Mouse (Mus musculus) Patski (cell line): ENCODE measurements at regions not wholly inside any gene's neighbourhood (a gene's known extent, or its start where the extent isn't known, plus 50 kb on each side); places are given as distances from the start of the nearest gene placed in this dataset.

Source experiments
- ATAC-seq: fragments of 100-300 bp; one replicate; pipeline ENCODE4 v1.8.0; 2021
- CTCF ChIA-PET: fragments of 350-600 bp; sonication (Branson Sonifier 250); formaldehyde crosslinking; loops from one replicate; lab custom pipeline; 2022; ENCODE audit warnings: inconsistent platforms; lab: Charles Lee
- POLR2A ChIA-PET: fragments of 350-600 bp; sonication (Branson Sonifier 250); formaldehyde crosslinking; loops from one replicate; lab custom pipeline; 2022; ENCODE audit warnings: antibody characterized with exemption, inconsistent platforms; lab: Charles Lee
- DNase-seq: peaks from one replicate; pipeline ENCODE4 v3.0.0-alpha.2; 2011; ENCODE audit warnings: low read depth, low spot score
- H3K27me3 ChIP-seq: fragments of 371-371 bp; one replicate; pipeline ENCODE4 v1.5.1; 2021
- CTCF ChIP-seq: fragments of 100-300 bp; IDR thresholded peaks from one replicate; pipeline ENCODE4 v1.5.1; 2021
- in situ Hi-C: fragments of 300-500 bp; cut with MboI; formaldehyde crosslinking; loops from 3 replicates; pipeline ENCODE4 v1.11.1; 2018; ENCODE audit warnings: low pct_unique_long_range_greater_than_20kb, mixed read lengths

- no peak for ATAC-seq
- no peak for DNase-seq
- CTCF ChIA-PET = no interaction called here
- POLR2A ChIA-PET = no interaction called here
- no peak for TF ChIP-seq CTCF
- peaks cover 68% of the 10 kb centered on the region for H3K27me3 ChIP-seq
- in situ Hi-C loops = no loop called here
Measured at GRCm38 (mm10) chr11:82668026-82668425, 96.1 kb downstream of the Cct6b start.

GRCm38 (mm10) chr11:82664076-82664475, 100.0 kb downstream of the Cct6b start:
- peaks cover 64% of the 10 kb centered on the region for H3K27me3 ChIP-seq
- in situ Hi-C loops = no loop called here
- CTCF ChIA-PET = no interaction called here
- POLR2A ChIA-PET = no interaction called here
- TF ChIP-seq CTCF = no peak
- ATAC-seq (no peak), DNase-seq (no peak)

DNA sequence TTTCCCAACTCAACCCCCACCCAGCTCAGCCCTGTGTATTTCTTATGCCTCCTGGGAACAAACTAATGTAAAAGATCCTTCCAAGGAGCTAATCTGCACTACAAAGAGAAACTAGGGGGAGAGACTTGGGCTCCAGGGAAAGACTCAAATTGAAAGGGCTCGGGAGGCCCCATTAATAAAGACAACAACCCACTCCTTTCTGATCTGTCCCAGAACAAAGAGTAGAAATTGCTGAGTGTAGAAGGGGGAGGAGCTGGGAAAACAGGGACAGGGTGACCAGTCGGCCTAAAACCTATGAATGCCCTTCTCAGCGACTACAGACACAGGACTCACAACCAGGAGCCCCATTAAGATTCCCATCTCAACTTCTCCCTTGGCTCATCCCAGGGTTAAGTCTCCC, 102.0 kb downstream of the Cct6b start:
- ChIA-PET POLR2A (no interaction called here), CTCF (no interaction called here)
- in situ Hi-C loops = no loop called here
- no peak for TF ChIP-seq CTCF
- DNase-seq = no peak
- peaks cover 49% of the 10 kb centered on the region for H3K27me3 ChIP-seq
- ATAC-seq = no peak

DNA sequence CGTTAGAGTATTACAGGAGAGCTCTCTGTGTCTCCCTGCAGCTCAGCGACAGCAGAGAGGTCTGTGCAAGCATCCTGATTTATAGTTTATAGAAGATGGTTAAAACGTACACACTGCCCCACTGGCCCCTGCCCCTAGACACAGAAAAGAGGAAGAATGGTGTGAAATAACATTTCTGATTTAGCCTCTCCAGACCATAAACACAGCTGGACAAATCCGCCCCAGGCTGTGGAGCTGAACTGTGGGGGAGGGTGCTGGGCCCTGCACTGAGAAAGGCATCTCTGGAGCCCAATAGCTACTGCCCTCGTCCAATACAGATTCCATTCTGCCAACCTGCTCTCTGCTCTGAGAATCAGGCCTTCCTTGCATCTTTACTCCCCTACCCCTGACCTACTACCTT, 112.4 kb downstream of the Cct6b start:
- CTCF ChIA-PET = no interaction called here
- TF ChIP-seq CTCF = no peak

GRCm38 (mm10) chr11:82638513-82638912, 125.6 kb downstream of the Cct6b start:
- in situ Hi-C loops = loop anchor here (25.0 kb wide), 1 partner anchor 549 kb away; the partner anchor contains the start of genes Slfn3 and Slfn4
- ATAC-seq (no peak), DNase-seq (no peak)
- ChIA-PET CTCF (interaction anchor here (1.3 kb wide), 1 partner anchor 11 kb away, joined by 3 read pairs; no protein-coding TSS in a partner anchor), POLR2A (no interaction called here)
- no peak for TF ChIP-seq CTCF
- H3K27me3 ChIP-seq = peaks cover 37% of the 10 kb centered on the region

More for the DNA sequence above, 112.4 kb downstream of the Cct6b start:
- POLR2A ChIA-PET = no interaction called here
- in situ Hi-C loops = no loop called here
- DNase-seq (no peak), ATAC-seq (no peak)
- peaks cover 30% of the 10 kb centered on the region for H3K27me3 ChIP-seq

- ATAC-seq (no peak), DNase-seq (no peak)
- TF ChIP-seq CTCF = no peak
- CTCF ChIA-PET = no interaction called here
- peaks cover 36% of the 10 kb centered on the region for H3K27me3 ChIP-seq
- POLR2A ChIA-PET = no interaction called here
- in situ Hi-C loops = loop anchor here (25.0 kb wide), 1 partner anchor 555 kb away; the partner anchor contains the start of genes Slfn3 and Slfn4
Measured at GRCm38 (mm10) chr11:82632191-82632590, 131.9 kb downstream of the Cct6b start.

DNA sequence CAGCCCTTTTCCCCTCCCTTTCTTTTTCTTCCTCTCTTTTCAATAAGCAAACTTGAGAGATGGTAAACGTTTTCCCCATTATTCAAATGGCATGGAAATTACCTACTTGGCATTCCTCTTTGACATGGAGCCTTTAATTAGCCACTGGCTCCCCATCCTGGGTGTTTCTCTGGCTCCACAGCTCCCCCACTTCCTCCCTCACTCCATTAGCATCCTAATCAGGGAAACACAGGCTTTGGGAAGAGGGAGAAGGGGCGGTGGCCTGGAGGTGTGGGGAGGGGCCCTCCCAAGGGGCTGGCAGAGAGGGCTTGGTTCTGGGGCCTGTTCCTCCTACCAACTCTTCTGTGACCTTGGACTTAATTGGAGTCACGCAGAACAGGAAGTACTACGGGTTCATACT, 132.7 kb downstream of the Cct6b start:
- ChIA-PET POLR2A (no interaction called here), CTCF (no interaction called here)
- peaks cover 43% of the 10 kb centered on the region for H3K27me3 ChIP-seq
- TF ChIP-seq CTCF = no peak
- no peak for ATAC-seq
- no peak for DNase-seq
- in situ Hi-C loops = loop anchor here (25.0 kb wide), 1 partner anchor 556 kb away; the partner anchor contains the start of genes Slfn3 and Slfn4

GRCm38 (mm10) chr11:82626501-82627111, 137.5 kb downstream of the Cct6b start:
- no peak for ATAC-seq
- peaks cover 34% of the 10 kb centered on the region for H3K27me3 ChIP-seq
- no peak for TF ChIP-seq CTCF
- DNase-seq = no peak
- CTCF ChIA-PET = no interaction called here
- in situ Hi-C loops = loop anchor here (25.0 kb wide), 1 partner anchor 561 kb away; the partner anchor contains the start of genes Slfn3 and Slfn4
- POLR2A ChIA-PET = no interaction called here

DNA sequence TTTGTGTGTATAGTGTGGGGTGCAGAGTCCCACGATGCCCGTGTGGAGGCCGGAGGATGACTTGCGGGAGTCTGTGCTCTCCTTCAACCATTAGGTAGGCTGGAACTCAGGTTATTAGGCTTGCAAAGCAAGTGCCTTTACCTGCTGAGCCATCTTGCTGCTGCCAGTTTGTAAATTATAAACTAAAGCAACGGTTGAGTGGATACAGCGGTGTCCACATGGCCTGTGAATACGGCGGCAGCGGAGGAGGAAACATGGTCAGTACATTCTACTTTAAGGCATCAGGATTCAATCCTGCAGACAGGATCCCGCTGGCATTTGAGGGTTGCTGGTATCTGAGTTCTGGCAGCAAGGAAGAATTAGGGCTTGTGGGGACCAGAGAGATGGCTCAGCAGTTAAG, 143.1 kb downstream of the Cct6b start:
- in situ Hi-C loops = loop anchor here (25.0 kb wide), 1 partner anchor 384 kb away; no protein-coding TSS in a partner anchor
- ATAC-seq (no peak), DNase-seq (no peak)
- POLR2A ChIA-PET = no interaction called here
- CTCF ChIA-PET = no interaction called here
- no peak for TF ChIP-seq CTCF
- H3K27me3 ChIP-seq = peaks cover 19% of the 10 kb centered on the region

DNA sequence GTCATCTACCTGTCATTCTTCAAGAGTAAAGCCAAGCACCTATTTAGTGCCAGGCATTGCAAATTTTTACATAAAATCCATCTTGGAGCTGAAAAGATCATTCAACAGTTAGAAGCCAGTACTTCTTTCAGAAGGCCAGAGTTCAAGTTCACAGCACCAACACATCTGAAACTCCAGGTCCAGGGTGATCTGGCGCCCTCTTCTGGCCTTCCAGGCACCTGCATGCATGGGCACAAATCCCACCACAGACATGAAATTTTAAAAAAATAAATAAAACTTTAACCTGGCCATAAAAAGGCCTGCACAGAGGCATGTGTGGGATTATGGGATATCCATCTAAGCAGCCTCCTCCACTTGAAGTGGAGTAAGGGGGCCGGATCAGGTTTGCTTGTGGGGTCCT, 144.7 kb downstream of the Cct6b start:
- peak; percentile 51 for TF ChIP-seq CTCF
- in situ Hi-C loops = loop anchor here (5.0 to 25.0 kb wide), 2 partner anchors 268 to 382 kb away; no protein-coding TSS in a partner anchor

DNA sequence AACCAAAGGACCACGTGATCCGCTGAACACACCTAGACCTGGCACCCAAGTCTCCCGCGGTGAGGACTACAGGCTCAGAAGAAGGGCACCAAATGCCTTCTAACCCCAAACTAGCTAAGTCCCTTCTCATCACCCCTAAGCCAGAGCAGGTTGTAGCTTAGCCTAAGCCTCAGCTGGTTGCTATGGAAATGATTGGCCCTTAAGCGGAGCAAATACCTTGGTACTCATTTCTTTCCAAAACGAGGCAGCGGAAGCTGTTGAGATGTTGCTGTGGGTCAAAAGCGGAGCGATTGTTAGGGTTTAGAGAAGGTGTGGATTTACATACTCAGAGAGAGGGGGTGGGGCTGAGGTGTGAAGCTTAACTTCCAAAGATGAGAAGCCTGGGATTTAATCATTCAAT, 145.7 kb downstream of the Cct6b start:
- ChIA-PET CTCF (no interaction called here), POLR2A (no interaction called here)
- DNase-seq = no peak
- ATAC-seq = no peak
- peaks cover 11% of the 10 kb centered on the region for H3K27me3 ChIP-seq
- no peak for TF ChIP-seq CTCF
- in situ Hi-C loops = loop anchor here (5.0 to 25.0 kb wide), 2 partner anchors 269 to 381 kb away; no protein-coding TSS in a partner anchor

More for the DNA sequence above, 144.7 kb downstream of the Cct6b start:
- ChIA-PET CTCF (no interaction called here), POLR2A (no interaction called here)
- peaks cover 11% of the 10 kb centered on the region for H3K27me3 ChIP-seq
- no peak for DNase-seq
- ATAC-seq = no peak
